Mouse (Mus musculus): Measurements from ENCODE around the gene Desi2. TPM values are rescaled to one million over a fixed set of nuclear protein-coding genes. Genes with fewer than 3 reads are reported as not detected.
"Not testable (repeated sequence)": the region's sequence is repeated elsewhere in the genome, so short reads cannot be mapped to it uniquely, and the experiment has no call there.

The Desi2 gene
- polyA plus RNA-seq, 1 experiment from 2014 or later: 9.5 TPM

GRCm38 (mm10) chr1:178235919-178236466, 48.8 kb downstream of the Desi2 start:
- Histone ChIP-seq H3K4me3 (ENCODE audit: inconsistent target) (no peak overlapping the region), H3K36me3 (ENCODE audit: inconsistent target) (no peaks in the 10 kb centered on the region), H3K79me2 (ENCODE audit: inconsistent target) (no peaks in the 10 kb centered on the region), H3K27ac (no peak overlapping the region)
- 92% methylated on average over 2 of the region's 2 CpGs for WGBS (ENCODE audit: missing documents)

- no peak overlapping the region for H3K4me3 ChIP-seq (ENCODE audit: inconsistent target)
- WGBS (ENCODE audit: missing documents): 91% methylated on average over 1 of the region's 1 CpGs
- H3K79me2 ChIP-seq (ENCODE audit: inconsistent target): no peaks in the 10 kb centered on the region
- H3K27ac ChIP-seq: no peak overlapping the region
- no peaks in the 10 kb centered on the region for H3K36me3 ChIP-seq (ENCODE audit: inconsistent target)
Measured at GRCm38 (mm10) chr1:178238676-178239075, 51.5 kb downstream of the Desi2 start.

GRCm38 (mm10) chr1:178241884-178242508, 54.8 kb downstream of the Desi2 start:
- peaks cover 8% of the 10 kb centered on the region; the same call in 1 of the 2 replicates for H3K36me3 ChIP-seq (ENCODE audit: inconsistent target)
- 100% methylated on average over 1 of the region's 1 CpGs for WGBS (ENCODE audit: missing documents)
- no peaks in the 10 kb centered on the region for H3K79me2 ChIP-seq (ENCODE audit: inconsistent target)
- H3K27ac ChIP-seq: no peak overlapping the region
- no peak overlapping the region for H3K4me3 ChIP-seq (ENCODE audit: inconsistent target)

DNA sequence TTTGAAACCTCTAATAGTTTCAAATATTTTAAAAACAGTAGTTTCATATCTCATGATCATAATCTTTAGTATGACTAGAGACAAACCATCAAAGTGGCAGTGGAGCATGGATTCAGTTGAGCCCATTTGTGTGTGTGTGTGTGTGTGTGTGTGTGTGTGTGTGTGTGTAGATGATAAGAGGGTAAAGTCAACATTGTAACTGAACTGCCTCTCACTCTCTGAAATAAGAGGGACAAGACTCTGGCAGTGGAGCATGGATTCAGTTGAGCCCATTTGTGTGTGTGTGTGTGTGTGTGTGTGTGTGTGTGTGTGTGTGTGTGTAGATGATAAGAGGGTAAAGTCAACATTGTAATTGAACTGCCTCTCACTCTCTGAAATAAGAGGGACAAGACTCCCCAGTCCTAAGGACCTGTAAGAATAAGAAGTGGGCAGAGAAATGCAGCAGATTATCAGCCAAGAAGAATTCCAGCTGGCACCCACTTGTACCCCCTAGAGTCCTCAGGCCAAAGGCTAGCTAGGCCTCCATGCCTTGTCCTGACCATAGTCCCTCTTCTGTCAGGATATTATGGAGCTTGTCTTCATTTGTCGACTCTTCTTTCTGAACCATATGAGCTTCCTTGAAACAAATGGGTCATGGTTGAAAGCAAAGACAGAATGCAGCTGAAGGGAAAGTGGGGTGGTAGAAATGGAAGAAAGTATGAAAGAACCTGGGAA, 61.0 kb downstream of the Desi2 start:
- no peaks in the 10 kb centered on the region for H3K79me2 ChIP-seq (ENCODE audit: inconsistent target)
- no peak overlapping the region for H3K27ac ChIP-seq
- H3K36me3 ChIP-seq (ENCODE audit: inconsistent target): peaks cover 21% of the 10 kb centered on the region
- no peak overlapping the region for H3K4me3 ChIP-seq (ENCODE audit: inconsistent target)
- 100% methylated on average over 1 of the region's 1 CpGs for WGBS (ENCODE audit: missing documents)

- Histone ChIP-seq H3K79me2 (ENCODE audit: inconsistent target) (no peaks in the 10 kb centered on the region), H3K36me3 (ENCODE audit: inconsistent target) (peaks cover 22% of the 10 kb centered on the region), H3K27ac (no peak overlapping the region), H3K4me3 (ENCODE audit: inconsistent target) (no peak overlapping the region)
- 91% methylated on average over 4 of the region's 4 CpGs for WGBS (ENCODE audit: missing documents)
Measured at GRCm38 (mm10) chr1:178254598-178254997, 67.4 kb downstream of the Desi2 start.

DNA sequence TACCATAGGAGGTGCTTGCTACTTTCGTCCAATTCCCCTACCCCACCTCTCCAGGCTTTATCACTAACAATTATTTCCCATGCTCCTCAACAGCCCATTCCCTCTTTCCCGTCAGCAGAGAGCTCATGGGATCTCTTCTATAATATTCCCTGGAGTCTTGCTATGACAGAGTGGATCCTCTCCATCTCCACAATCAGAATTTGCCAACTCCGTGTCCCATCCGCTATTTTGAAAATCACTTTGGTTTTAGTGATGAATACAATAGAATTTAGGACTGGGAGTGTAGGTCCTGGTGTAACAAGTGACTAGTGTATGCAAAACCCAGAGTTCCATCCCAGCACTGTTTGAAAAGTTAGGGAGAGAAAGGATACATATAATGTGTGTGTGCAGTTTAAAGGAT, 69.1 kb downstream of the Desi2 start:
- Histone ChIP-seq H3K27ac (no peak overlapping the region), H3K4me3 (ENCODE audit: inconsistent target) (no peak overlapping the region), H3K79me2 (ENCODE audit: inconsistent target) (no peaks in the 10 kb centered on the region), H3K36me3 (ENCODE audit: inconsistent target) (peaks cover 12% of the 10 kb centered on the region; the same call in 1 of the 2 replicates)
- 95% methylated on average over 4 of the region's 4 CpGs for WGBS (ENCODE audit: missing documents)

GRCm38 (mm10) chr1:178258821-178259220, 71.6 kb downstream of the Desi2 start:
- H3K36me3 ChIP-seq (ENCODE audit: inconsistent target): 0 out of 2 replicates have a peak, but pooled peaks cover 6% of the 10 kb centered on the region
- 91% methylated on average over 2 of the region's 2 CpGs for WGBS (ENCODE audit: missing documents)

DNA sequence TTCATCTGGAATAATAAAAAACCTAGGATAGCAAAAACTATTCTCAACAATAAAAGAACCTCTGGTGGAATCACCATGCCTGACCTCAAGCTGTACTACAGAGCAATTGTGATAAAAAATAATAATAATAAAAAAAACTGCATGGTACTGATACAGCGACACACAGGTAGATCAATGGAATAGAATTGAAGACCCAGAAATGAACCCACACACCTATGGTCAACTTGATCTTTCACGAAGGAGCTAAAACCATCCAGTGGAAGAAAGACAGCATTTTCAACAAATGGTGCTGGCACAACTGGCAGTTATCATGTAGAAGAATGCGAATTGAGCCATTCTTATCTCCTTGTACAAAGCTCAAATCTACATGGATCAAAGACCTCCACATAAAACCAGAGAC, 78.2 kb downstream of the Desi2 start:
- H3K79me2 ChIP-seq (ENCODE audit: inconsistent target); H3K4me3 ChIP-seq (ENCODE audit: inconsistent target); H3K27ac ChIP-seq; H3K36me3 ChIP-seq (ENCODE audit: inconsistent target): not testable (repeated sequence)
- WGBS (ENCODE audit: missing documents): 90% methylated on average over 3 of the region's 3 CpGs

More at GRCm38 (mm10) chr1:178258821-178259220, 71.6 kb downstream of the Desi2 start:
- Histone ChIP-seq H3K79me2 (ENCODE audit: inconsistent target) (no peaks in the 10 kb centered on the region), H3K4me3 (ENCODE audit: inconsistent target) (no peak overlapping the region), H3K27ac (no peak overlapping the region)

- H3K4me3 ChIP-seq (ENCODE audit: inconsistent target): no peak overlapping the region
- 100% methylated on average over 6 of the region's 6 CpGs for WGBS (ENCODE audit: missing documents)
- no peaks in the 10 kb centered on the region for H3K79me2 ChIP-seq (ENCODE audit: inconsistent target)
- no peak overlapping the region for H3K27ac ChIP-seq
- no peaks in the 10 kb centered on the region for H3K36me3 ChIP-seq (ENCODE audit: inconsistent target)
Measured at GRCm38 (mm10) chr1:178270635-178271034, 83.4 kb downstream of the Desi2 start.

DNA sequence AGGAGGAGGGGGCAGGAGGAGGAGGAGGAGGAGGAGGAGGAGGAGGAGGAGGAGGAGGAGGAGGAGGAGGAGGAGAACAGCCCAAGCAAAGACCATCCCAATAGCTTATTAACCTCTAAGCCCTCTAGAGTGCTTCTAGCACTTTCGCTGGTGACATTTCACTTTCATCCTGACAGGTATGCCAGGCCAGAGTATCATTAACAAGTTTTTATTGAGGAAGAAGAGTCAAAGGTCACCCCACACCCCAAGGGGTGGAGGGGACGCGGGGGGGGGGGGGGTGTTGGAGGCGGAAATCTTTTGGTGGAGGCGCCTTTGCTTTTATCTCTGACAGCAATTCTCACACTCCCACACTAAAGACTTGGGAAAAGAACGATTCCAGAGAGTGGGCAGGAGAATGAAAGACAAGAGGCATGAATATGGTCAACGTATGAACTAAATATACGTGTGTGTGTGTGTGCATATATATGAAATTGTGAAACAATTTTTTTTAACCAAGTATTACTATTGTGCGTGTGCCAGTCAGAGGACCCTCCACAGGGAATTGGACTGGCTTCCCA, 88.0 kb downstream of the Desi2 start:
- H3K4me3 ChIP-seq (ENCODE audit: inconsistent target): no peak overlapping the region
- H3K36me3 ChIP-seq (ENCODE audit: inconsistent target): no peaks in the 10 kb centered on the region
- no peaks in the 10 kb centered on the region for H3K79me2 ChIP-seq (ENCODE audit: inconsistent target)
- WGBS (ENCODE audit: missing documents): 76% methylated on average over 9 of the region's 9 CpGs
- H3K27ac ChIP-seq: no peak overlapping the region

DNA sequence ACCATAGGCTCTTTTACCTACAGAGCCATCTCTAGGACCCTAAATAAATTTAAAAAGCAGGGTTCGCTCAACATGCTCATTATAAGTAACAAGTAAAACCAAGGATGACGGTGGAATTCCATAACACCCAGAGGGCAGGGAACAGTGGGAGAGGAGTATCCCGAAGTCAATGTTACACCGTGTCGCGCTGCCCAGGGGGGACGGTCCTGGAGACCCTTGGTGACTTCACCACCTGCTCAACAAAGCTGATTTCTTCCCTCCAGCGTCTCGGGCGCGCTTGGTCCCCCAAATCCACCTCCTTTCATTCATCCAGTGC, 88.5 kb downstream of the Desi2 start:
- Histone ChIP-seq H3K36me3 (ENCODE audit: inconsistent target) (no peaks in the 10 kb centered on the region), H3K79me2 (ENCODE audit: inconsistent target) (no peaks in the 10 kb centered on the region), H3K27ac (no peak overlapping the region), H3K4me3 (ENCODE audit: inconsistent target) (no peak overlapping the region)
- WGBS (ENCODE audit: missing documents): 16% methylated on average over 11 of the region's 11 CpGs

DNA sequence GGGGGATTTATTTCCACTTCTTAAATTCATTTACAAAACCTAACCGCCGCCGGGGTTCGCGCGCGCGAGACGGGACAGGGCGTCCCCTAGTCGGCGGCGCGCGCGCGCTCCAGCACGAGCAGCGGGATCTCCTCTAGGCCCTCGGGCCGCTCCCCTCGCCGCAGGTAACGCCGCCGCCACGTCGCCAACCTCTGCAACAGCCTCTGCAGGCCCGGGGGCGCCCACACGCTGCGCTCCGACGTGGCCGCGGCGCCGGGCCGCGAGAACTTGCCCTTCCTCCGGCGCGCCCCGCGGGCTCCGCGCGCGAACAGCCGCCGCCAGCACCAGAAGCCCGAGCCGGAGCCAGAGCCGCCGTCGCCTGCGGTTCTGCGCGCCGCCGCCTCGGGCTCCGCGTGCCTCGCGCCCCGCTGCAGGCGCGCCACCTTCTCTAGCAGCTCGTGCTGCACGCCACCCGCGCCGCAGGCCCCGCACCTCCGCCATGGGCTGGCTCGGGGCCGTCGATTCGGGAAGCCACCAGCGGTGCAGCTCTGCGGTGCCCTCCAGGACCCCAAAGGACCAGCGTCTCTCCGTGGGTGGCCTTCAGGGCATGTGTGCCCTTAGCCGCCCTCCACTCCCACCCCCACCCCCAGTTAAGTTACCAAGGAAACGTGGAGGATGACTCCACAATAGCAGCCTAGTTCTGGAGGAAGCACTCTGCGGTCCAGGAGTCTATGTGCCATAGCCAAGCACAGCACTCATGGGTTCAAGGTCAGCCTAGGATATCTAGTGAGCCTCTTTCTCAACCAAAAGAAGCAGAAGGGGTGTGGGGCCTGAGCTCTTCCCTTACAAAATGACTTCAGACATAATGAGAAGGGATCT, 89.1 kb downstream of the Desi2 start:
- H3K79me2 ChIP-seq (ENCODE audit: inconsistent target): no peaks in the 10 kb centered on the region
- H3K27ac ChIP-seq: no peak overlapping the region
- no peaks in the 10 kb centered on the region for H3K36me3 ChIP-seq (ENCODE audit: inconsistent target)
- 3% methylated on average over 69 of the region's 87 CpGs for WGBS (ENCODE audit: missing documents)
- no peak overlapping the region for H3K4me3 ChIP-seq (ENCODE audit: inconsistent target)

- not testable (repeated sequence) for H3K4me3 ChIP-seq (ENCODE audit: inconsistent target); H3K27ac ChIP-seq; H3K36me3 ChIP-seq (ENCODE audit: inconsistent target); H3K79me2 ChIP-seq (ENCODE audit: inconsistent target)
- WGBS (ENCODE audit: missing documents): 95% methylated on average over 3 of the region's 3 CpGs
Measured at GRCm38 (mm10) chr1:178283314-178283713, 96.1 kb downstream of the Desi2 start.

GRCm38 (mm10) chr1:178283946-178284720, 96.9 kb downstream of the Desi2 start:
- H3K36me3 ChIP-seq (ENCODE audit: inconsistent target): no peaks in the 10 kb centered on the region
- WGBS (ENCODE audit: missing documents): 86% methylated on average over 2 of the region's 2 CpGs
- H3K27ac ChIP-seq: no peak overlapping the region
- H3K4me3 ChIP-seq (ENCODE audit: inconsistent target): no peak overlapping the region
- no peaks in the 10 kb centered on the region for H3K79me2 ChIP-seq (ENCODE audit: inconsistent target)

Data from macrophage (primary cell).